Mouse (Mus musculus): ENCODE measurements around the gene Slc6a16. TPM values are rescaled to one million over a fixed set of nuclear protein-coding genes. Genes with fewer than 3 reads are reported as not detected.

Slc6a16 gene
- polyA plus RNA-seq (2014; fragmentation: Nextera tagmentation; extraction: Ambion mirVana): 0.09 and 0.26 TPM in 2 replicates

- 8% methylated on average over 48 of the region's 53 CpGs for WGBS
- Histone ChIP-seq H3K27me3 (replicated peaks; ENCODE audit: control insufficient read depth, insufficient read depth, low read length) (0 out of 2 replicates have a peak, but pooled peaks cover 12% of the 10 kb centered on the region), H3K4me2 (ENCODE audit: low read length) (peak within 1 kb of the TSS; percentile 66), H3K9me3 (replicated peaks; ENCODE audit: control insufficient read depth, low read length) (no peaks in the 10 kb centered on the region), H3K27ac (ENCODE audit: low read depth, low read length) (no peak within 1 kb of the TSS), H3K9ac (ENCODE audit: low read length) (peak within 1 kb of the TSS; percentile 58), H3K4me1 (ENCODE audit: control insufficient read depth, insufficient read depth, low read length) (peaks cover 6% of the 10 kb centered on the region), H3K4me3 (ENCODE audit: low read depth, low read length) (peak within 1 kb of the TSS; percentile 32), H3K36me3 (ENCODE audit: control insufficient read depth, insufficient read depth, low read length) (no peaks in the 10 kb centered on the region)
- ATAC-seq (no peak; the same call in 1 of the 2 replicates), DNase-seq (ENCODE audit: low spot score) (peak; percentile 68)
These were observed at the start of gene Slc6a16 for GRCm38 (mm10) chr7:45240633-45241388. Gene Slc6a16, plus strand, starts transcription at chr7:45241085.

- H3K4me1 ChIP-seq (ENCODE audit: control insufficient read depth, insufficient read depth, low read length): no peaks in the 10 kb centered on the region
- no peak overlapping the region for H3K4me3 ChIP-seq (ENCODE audit: low read depth, low read length)
- H3K4me2 ChIP-seq (ENCODE audit: low read length): no peak overlapping the region
- no peak overlapping the region for H3K27ac ChIP-seq (ENCODE audit: low read depth, low read length)
- DNase-seq (ENCODE audit: low spot score): no peak
- ATAC-seq: no peak
- H3K9ac ChIP-seq (ENCODE audit: low read length): no peak overlapping the region
- no peaks in the 10 kb centered on the region for H3K9me3 ChIP-seq (replicated peaks; ENCODE audit: control insufficient read depth, low read length)
- H3K36me3 ChIP-seq (ENCODE audit: control insufficient read depth, insufficient read depth, low read length): no peaks in the 10 kb centered on the region
- 0 out of 2 replicates have a peak, but pooled peaks cover 3% of the 10 kb centered on the region for H3K27me3 ChIP-seq (replicated peaks; ENCODE audit: control insufficient read depth, insufficient read depth, low read length)
- 80% methylated on average over 2 of the region's 2 CpGs for WGBS
These were observed 49.7 kb upstream of the Slc6a16 start for GRCm38 (mm10) chr7:45191161-45191560.

- 0 out of 2 replicates have a peak, but pooled peaks cover 3% of the 10 kb centered on the region for H3K27me3 ChIP-seq (replicated peaks; ENCODE audit: control insufficient read depth, insufficient read depth, low read length)
- no peak for ATAC-seq
- no peaks in the 10 kb centered on the region for H3K36me3 ChIP-seq (ENCODE audit: control insufficient read depth, insufficient read depth, low read length)
- H3K4me3 ChIP-seq (ENCODE audit: low read depth, low read length): no peak overlapping the region
- 24% methylated on average over 8 of the region's 8 CpGs for WGBS
- no peak overlapping the region for H3K4me2 ChIP-seq (ENCODE audit: low read length)
- no peak for DNase-seq (ENCODE audit: low spot score)
- no peaks in the 10 kb centered on the region for H3K9me3 ChIP-seq (replicated peaks; ENCODE audit: control insufficient read depth, low read length)
- H3K9ac ChIP-seq (ENCODE audit: low read length): no peak overlapping the region; the same call in 1 of the 2 replicates
- no peak overlapping the region for H3K27ac ChIP-seq (ENCODE audit: low read depth, low read length)
- H3K4me1 ChIP-seq (ENCODE audit: control insufficient read depth, insufficient read depth, low read length): no peaks in the 10 kb centered on the region
These were observed 49.0 kb upstream of the Slc6a16 start for GRCm38 (mm10) chr7:45191803-45192363.

- Histone ChIP-seq H3K9me3 (replicated peaks; ENCODE audit: control insufficient read depth, low read length) (no peaks in the 10 kb centered on the region), H3K9ac (ENCODE audit: low read length) (no peak overlapping the region), H3K27ac (ENCODE audit: low read depth, low read length) (no peak overlapping the region), H3K4me1 (ENCODE audit: control insufficient read depth, insufficient read depth, low read length) (no peaks in the 10 kb centered on the region), H3K36me3 (ENCODE audit: control insufficient read depth, insufficient read depth, low read length) (no peaks in the 10 kb centered on the region), H3K4me2 (ENCODE audit: low read length) (no peak overlapping the region), H3K27me3 (replicated peaks; ENCODE audit: control insufficient read depth, insufficient read depth, low read length) (0 out of 2 replicates have a peak, but pooled peaks cover 3% of the 10 kb centered on the region), H3K4me3 (ENCODE audit: low read depth, low read length) (no peak overlapping the region)
- DNase-seq (ENCODE audit: low spot score) (no peak), ATAC-seq (no peak)
- WGBS: 79% methylated on average over 7 of the region's 7 CpGs
These were observed 48.1 kb upstream of the Slc6a16 start for GRCm38 (mm10) chr7:45192585-45193310.

GRCm38 (mm10) chr7:45193406-45193805, 47.5 kb upstream of the Slc6a16 start:
- Histone ChIP-seq H3K9me3 (replicated peaks; ENCODE audit: control insufficient read depth, low read length) (no peaks in the 10 kb centered on the region), H3K4me2 (ENCODE audit: low read length) (no peak overlapping the region), H3K4me1 (ENCODE audit: control insufficient read depth, insufficient read depth, low read length) (no peaks in the 10 kb centered on the region), H3K4me3 (ENCODE audit: low read depth, low read length) (no peak overlapping the region), H3K27me3 (replicated peaks; ENCODE audit: control insufficient read depth, insufficient read depth, low read length) (0 out of 2 replicates have a peak, but pooled peaks cover 3% of the 10 kb centered on the region), H3K9ac (ENCODE audit: low read length) (no peak overlapping the region), H3K27ac (ENCODE audit: low read depth, low read length) (no peak overlapping the region), H3K36me3 (ENCODE audit: control insufficient read depth, insufficient read depth, low read length) (no peaks in the 10 kb centered on the region)
- 58% methylated on average over 5 of the region's 5 CpGs for WGBS
- DNase-seq (ENCODE audit: low spot score): no peak
- no peak for ATAC-seq

- Histone ChIP-seq H3K4me2 (ENCODE audit: low read length) (no peak overlapping the region), H3K36me3 (ENCODE audit: control insufficient read depth, insufficient read depth, low read length) (no peaks in the 10 kb centered on the region), H3K27me3 (replicated peaks; ENCODE audit: control insufficient read depth, insufficient read depth, low read length) (no peaks in the 10 kb centered on the region), H3K4me3 (ENCODE audit: low read depth, low read length) (no peak overlapping the region), H3K9me3 (replicated peaks; ENCODE audit: control insufficient read depth, low read length) (no peaks in the 10 kb centered on the region), H3K4me1 (ENCODE audit: control insufficient read depth, insufficient read depth, low read length) (no peaks in the 10 kb centered on the region), H3K27ac (ENCODE audit: low read depth, low read length) (no peak overlapping the region), H3K9ac (ENCODE audit: low read length) (no peak overlapping the region)
- 69% methylated on average over 17 of the region's 17 CpGs for WGBS
- ATAC-seq (no peak), DNase-seq (ENCODE audit: low spot score) (no peak)
These were observed 46.8 kb upstream of the Slc6a16 start for GRCm38 (mm10) chr7:45193871-45194785.

- Histone ChIP-seq H3K4me1 (ENCODE audit: control insufficient read depth, insufficient read depth, low read length) (no peaks in the 10 kb centered on the region), H3K4me2 (ENCODE audit: low read length) (no peak overlapping the region), H3K9ac (ENCODE audit: low read length) (no peak overlapping the region), H3K27ac (ENCODE audit: low read depth, low read length) (no peak overlapping the region), H3K4me3 (ENCODE audit: low read depth, low read length) (no peak overlapping the region), H3K9me3 (replicated peaks; ENCODE audit: control insufficient read depth, low read length) (no peaks in the 10 kb centered on the region), H3K36me3 (ENCODE audit: control insufficient read depth, insufficient read depth, low read length) (no peaks in the 10 kb centered on the region), H3K27me3 (replicated peaks; ENCODE audit: control insufficient read depth, insufficient read depth, low read length) (no peaks in the 10 kb centered on the region)
- ATAC-seq (no peak), DNase-seq (ENCODE audit: low spot score) (no peak)
- 63% methylated on average over 13 of the region's 13 CpGs for WGBS
These were observed 45.3 kb upstream of the Slc6a16 start for GRCm38 (mm10) chr7:45195341-45196175.

- DNase-seq (ENCODE audit: low spot score) (no peak), ATAC-seq (no peak)
- H3K9me3 ChIP-seq (replicated peaks; ENCODE audit: control insufficient read depth, low read length): no peaks in the 10 kb centered on the region
- 78% methylated on average over 4 of the region's 4 CpGs for whole genome bisulfite sequencing
- no peaks in the 10 kb centered on the region for H3K36me3 ChIP-seq (ENCODE audit: control insufficient read depth, insufficient read depth, low read length)
- no peak overlapping the region for H3K27ac ChIP-seq (ENCODE audit: low read depth, low read length)
- no peaks in the 10 kb centered on the region for H3K4me1 ChIP-seq (ENCODE audit: control insufficient read depth, insufficient read depth, low read length)
- H3K27me3 ChIP-seq (replicated peaks; ENCODE audit: control insufficient read depth, insufficient read depth, low read length): no peaks in the 10 kb centered on the region
- H3K4me3 ChIP-seq (ENCODE audit: low read depth, low read length): no peak overlapping the region
- H3K9ac ChIP-seq (ENCODE audit: low read length): no peak overlapping the region
- H3K4me2 ChIP-seq (ENCODE audit: low read length): no peak overlapping the region
These were observed 44.7 kb upstream of the Slc6a16 start for GRCm38 (mm10) chr7:45196176-45196535.
